Comparison of ENCODE assay signal across 8 mouse cellular contexts in the genomic region with DNA sequence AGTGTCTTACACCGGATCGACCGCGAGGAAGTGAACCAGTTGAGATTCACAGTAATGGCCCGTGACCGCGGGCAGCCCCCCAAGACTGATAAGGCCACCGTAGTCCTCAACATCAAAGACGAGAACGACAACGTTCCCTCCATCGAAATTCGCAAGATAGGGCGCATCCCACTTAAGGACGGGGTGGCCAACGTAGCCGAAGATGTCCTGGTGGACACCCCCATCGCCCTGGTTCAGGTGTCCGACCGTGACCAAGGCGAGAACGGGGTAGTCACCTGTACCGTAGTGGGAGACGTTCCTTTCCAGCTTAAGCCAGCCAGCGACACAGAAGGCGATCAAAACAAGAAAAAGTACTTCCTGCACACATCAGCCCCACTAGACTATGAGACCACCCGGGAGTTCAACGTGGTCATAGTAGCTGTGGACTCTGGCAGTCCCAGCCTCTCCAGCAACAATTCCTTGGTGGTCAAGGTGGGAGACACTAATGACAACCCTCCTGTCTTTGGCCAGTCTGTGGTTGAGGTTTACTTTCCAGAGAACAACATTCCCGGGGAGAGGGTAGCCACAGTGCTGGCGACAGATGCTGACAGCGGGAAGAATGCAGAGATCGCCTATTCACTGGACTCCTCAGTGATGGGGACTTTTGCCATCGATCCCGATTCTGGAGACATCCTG. TPM values are rescaled to one million over a fixed set of nuclear protein-coding genes. Genes with fewer than 3 reads are reported as not detected.
DNase-seq lines count a peak whose midpoint lies in the region; ATAC-seq and TF ChIP-seq lines count a peak whose summit lies in the region.

No protein-coding gene starts in this region.

- H3K27me3 ChIP-seq in heart, embryonic 12.5 days (replicated peaks) = no peaks in the 10 kb centered on the region
- H3K27me3 ChIP-seq in embryonic facial prominence, embryonic 13.5 days = peaks cover 9% of the 10 kb centered on the region
- peaks cover 17% of the 10 kb centered on the region; the same call in 1 of the 2 replicates for H3K27me3 ChIP-seq in intestine, embryonic 16.5 days (replicated peaks; ENCODE audit: control insufficient read depth, insufficient read depth, low read length)
- H3K27me3 ChIP-seq in myocyte (ENCODE audit: control insufficient read depth, insufficient read depth, insufficient read length) = no peaks in the 10 kb centered on the region

- peak overlapping the region; percentile 99 for H3K27ac ChIP-seq in heart, embryonic 12.5 days (ENCODE audit: poor library complexity, severe bottlenecking)
- H3K27ac ChIP-seq in embryonic facial prominence, embryonic 13.5 days = no peak overlapping the region
- H3K27ac ChIP-seq in intestine, embryonic 16.5 days (ENCODE audit: low read length) = no peak overlapping the region

- ATAC-seq in heart, embryonic 12.5 days (ENCODE audit: insufficient number of reproducible peaks, low FRiP score) = no peak
- no peak for ATAC-seq in embryonic facial prominence, embryonic 13.5 days (ENCODE audit: insufficient number of reproducible peaks, insufficient read depth, low FRiP score, low TSS enrichment, low read depth)
- ATAC-seq in intestine, embryonic 16.5 days = no peak

- WGBS in heart, embryonic 12.5 days = 4% methylated on average over 34 of the region's 34 CpGs
- WGBS in embryonic facial prominence, embryonic 13.5 days = 4% methylated on average over 34 of the region's 34 CpGs
- 8% methylated on average over 34 of the region's 34 CpGs for WGBS in intestine, embryonic 16.5 days

- no peaks in the 10 kb centered on the region for H3K9me3 ChIP-seq in heart, embryonic 12.5 days (replicated peaks)
- H3K9me3 ChIP-seq in embryonic facial prominence, embryonic 13.5 days = no peaks in the 10 kb centered on the region
- H3K9me3 ChIP-seq in intestine, embryonic 16.5 days (ENCODE audit: control insufficient read depth, low read length) = no peaks in the 10 kb centered on the region

- H3K79me2 ChIP-seq in myocyte (ENCODE audit: control insufficient read depth, insufficient read depth) = peaks cover 56% of the 10 kb centered on the region

- H3K4me2 ChIP-seq in heart, embryonic 12.5 days = peak overlapping the region; percentile 87
- H3K4me2 ChIP-seq in embryonic facial prominence, embryonic 13.5 days = peak overlapping the region; percentile 91
- H3K4me2 ChIP-seq in intestine, embryonic 16.5 days (ENCODE audit: low read depth, low read length) = peak overlapping the region; percentile 96
- peak overlapping the region; percentile 83 for H3K4me2 ChIP-seq in myocyte (ENCODE audit: low read depth)

- TF ChIP-seq POLR2A in myocyte (IDR thresholded peaks at IDR 0.05; ENCODE audit: insufficient read length, low read depth) = no peak

- no peaks in the 10 kb centered on the region for H3K4me1 ChIP-seq in heart, embryonic 12.5 days (replicated peaks)
- peaks cover 36% of the 10 kb centered on the region for H3K4me1 ChIP-seq in embryonic facial prominence, embryonic 13.5 days
- peaks cover 27% of the 10 kb centered on the region for H3K4me1 ChIP-seq in intestine, embryonic 16.5 days (ENCODE audit: control insufficient read depth, insufficient read depth, low read length)

- H3K4me3 ChIP-seq in heart, embryonic 12.5 days = peak overlapping the region; percentile 77
- H3K4me3 ChIP-seq in embryonic facial prominence, embryonic 13.5 days = peak overlapping the region; percentile 69
- H3K4me3 ChIP-seq in intestine, embryonic 16.5 days (ENCODE audit: low read length) = peak overlapping the region; percentile 70
- peak overlapping the region; percentile 83 for H3K4me3 ChIP-seq in myocyte

- peaks cover 5% of the 10 kb centered on the region; the same call in 1 of the 2 replicates for H3K36me3 ChIP-seq in heart, embryonic 12.5 days
- H3K36me3 ChIP-seq in embryonic facial prominence, embryonic 13.5 days = no peaks in the 10 kb centered on the region
- H3K36me3 ChIP-seq in intestine, embryonic 16.5 days (ENCODE audit: control insufficient read depth, insufficient read depth, low read length) = no peaks in the 10 kb centered on the region
- H3K36me3 ChIP-seq in myocyte (ENCODE audit: control insufficient read depth, insufficient read depth) = no peaks in the 10 kb centered on the region

- intact Hi-C loops in heart, postnatal 14 days (cut with DNase I) = loop anchor here (2.0 kb wide), 1 partner anchor 22 kb away; no protein-coding TSS in a partner anchor

- peak overlapping the region; percentile 87 for H3K9ac ChIP-seq in heart, embryonic 12.5 days
- peak overlapping the region; percentile 77 for H3K9ac ChIP-seq in embryonic facial prominence, embryonic 13.5 days
- H3K9ac ChIP-seq in intestine, embryonic 16.5 days (ENCODE audit: low read depth, low read length) = peak overlapping the region; percentile 66

- DNase-seq in heart, postnatal 14 days = no peak
- peak; percentile 11 for DNase-seq in 3134 (ENCODE audit: extremely low read depth, insufficient read length, low spot score)
- no peak for DNase-seq in adrenal gland, postnatal 4 days (ENCODE audit: low spot score in 2 of 2)
- no peak for DNase-seq in ovary, adult 18-20 months (ENCODE audit: low spot score)

- peak overlapping the region; percentile 50 for H3ac ChIP-seq in myocyte (ENCODE audit: control insufficient read depth, insufficient read length)

TF ChIP-seq in myocyte, 11 proteins besides CTCF, POLR2A, EP300 and RAD21:
- TF ChIP-seq CEBPB (IDR thresholded peaks at IDR 0.05; ENCODE audit: insufficient read depth, poor library complexity, severe bottlenecking) (no peak), MAX (IDR thresholded peaks at IDR 0.05; ENCODE audit: low read depth) (no peak), MYOD1 (IDR thresholded peaks at IDR 0.05; ENCODE audit: control insufficient read depth in 1 of 3, insufficient read length in 2 of 3, low read depth in 2 of 3) (peak in 1 of 3 experiments; percentile 2)

RNA-seq across cellular contexts. Expression of gene Pcdh7, which starts 2.6 kb away (rescaled TPM):
- 25.9 TPM in 2 replicates for polyA plus RNA-seq in heart, embryonic 12.5 days (2016; fragmentation: Nextera tagmentation; extraction: Ambion mirVana)
- 100 to 1,000 TPM; 113 to 135 TPM for total RNA-seq in heart, postnatal 14 days (2021)
- 14.3 and 14.7 TPM in 2 replicates for polyA plus RNA-seq in embryonic facial prominence, embryonic 13.5 days (2015; fragmentation: Nextera tagmentation; extraction: Ambion mirVana)
- 3.3 and 3.8 TPM in 2 replicates for polyA plus RNA-seq in intestine, embryonic 16.5 days (2015; fragmentation: Nextera tagmentation; extraction: Ambion mirVana)
- polyA plus RNA-seq in myocyte (2012; fragmentation: generic; extraction: Trizol) = 16.0 TPM
- 10 to 100 TPM; 10.0 to 14.8 TPM for total RNA-seq in adrenal gland, postnatal 4 days (2021)
